Comparison of ENCODE assay signal across 20 mouse cellular contexts in the genomic region with DNA sequence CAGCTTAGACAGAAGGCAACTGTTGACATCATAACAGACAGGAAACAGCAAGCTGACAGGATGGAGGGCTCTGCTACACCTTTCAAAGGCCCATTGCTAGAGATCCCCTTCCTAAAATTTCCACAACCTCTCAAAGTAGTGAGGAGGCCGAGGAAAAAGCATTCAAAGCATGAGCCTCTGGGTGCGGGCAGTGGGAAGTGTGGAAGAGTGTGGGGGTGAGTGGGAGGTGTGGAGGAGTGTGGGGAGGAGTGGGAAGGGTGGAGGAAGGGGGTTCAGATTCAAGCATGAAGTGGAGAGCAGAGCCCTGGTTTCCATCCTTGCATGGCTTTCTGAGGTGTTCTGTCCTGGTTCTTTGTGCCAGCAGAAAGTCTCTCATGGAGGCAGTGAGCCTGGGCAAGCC. TPM values are rescaled to one million over a fixed set of nuclear protein-coding genes. Genes with fewer than 3 reads are reported as not detected.
"Had no signal": no experiment of that assay in that cellular context is flagged by ENCODE, and none has a peak within 500 bp of the region (broad histone marks: within the 10 kb centered on the region; RNA-seq: fewer than 3 reads in every experiment).

No protein-coding gene starts in this region.

- H3K27me3 ChIP-seq: liver, embryonic 13.5 days; midbrain, embryonic 13.5 days; midbrain, embryonic 15.5 days; neural tube, embryonic 13.5 days; stomach, embryonic 15.5 days had no signal

- H3K36me3 ChIP-seq: liver, embryonic 13.5 days; liver, embryonic 15.5 days; lung, embryonic 15.5 days; midbrain, embryonic 13.5 days; midbrain, embryonic 15.5 days; neural tube, embryonic 13.5 days; stomach, embryonic 15.5 days had no signal

- H3K4me2 ChIP-seq: liver, embryonic 13.5 days; liver, embryonic 15.5 days; lung, embryonic 15.5 days; midbrain, embryonic 13.5 days; midbrain, embryonic 15.5 days; neural tube, embryonic 13.5 days; stomach, embryonic 15.5 days had no signal

- H3K9ac ChIP-seq: liver, embryonic 13.5 days; liver, embryonic 15.5 days; liver, postnatal 0 days; lung, embryonic 15.5 days; midbrain, embryonic 13.5 days; midbrain, embryonic 15.5 days; neural tube, embryonic 13.5 days; stomach, embryonic 15.5 days had no signal

- H3K27ac ChIP-seq: liver, embryonic 13.5 days; liver, embryonic 15.5 days; lung, embryonic 15.5 days; macrophage; midbrain, embryonic 13.5 days; midbrain, embryonic 15.5 days; neural tube, embryonic 13.5 days; stomach, embryonic 15.5 days; stomach, postnatal 0 days had no signal

- H3K4me3 ChIP-seq: liver, embryonic 13.5 days; liver, embryonic 15.5 days; lung, embryonic 15.5 days; megakaryocyte, embryonic 14.5 days; midbrain, embryonic 13.5 days; midbrain, embryonic 15.5 days; neural tube, embryonic 13.5 days; stomach, embryonic 15.5 days had no signal

- ATAC-seq: liver, postnatal 0 days; lung, postnatal 0 days; midbrain, embryonic 13.5 days; midbrain, embryonic 15.5 days had no signal

- H3K9me3 ChIP-seq: liver, embryonic 13.5 days; liver, embryonic 15.5 days; lung, embryonic 15.5 days; midbrain, embryonic 13.5 days; midbrain, embryonic 15.5 days; stomach, embryonic 15.5 days had no signal

- H3K4me1 ChIP-seq: liver, embryonic 13.5 days; liver, embryonic 15.5 days; lung, embryonic 15.5 days; megakaryocyte, embryonic 14.5 days; midbrain, embryonic 15.5 days had no signal

- DNase-seq: liver, embryonic 13.5 days; liver, postnatal 0 days; lung, adult 2 months; lung, postnatal 14 days; lung, postnatal 36 days; right cerebral cortex, postnatal 14 days; thymus, adult 2 months; thymus, postnatal 25 days; thymus, postnatal 4 days had no signal

RNA-seq across cellular contexts. Expression of a gene that starts 13.8 kb away (rescaled TPM):
- total RNA-seq: neutrophil, adult 5-6 weeks had no signal
